Mouse (Mus musculus) midbrain, embryonic 10.5 days (tissue): ENCODE measurements around the gene Ltk. TPM values are rescaled to one million over a fixed set of nuclear protein-coding genes. Genes with fewer than 3 reads are reported as not detected.
A peak's percentile ranks its signal among the peaks of the same experiment; 100 is the strongest.

Experiments used
- DNase-seq: peaks from one replicate; pipeline ENCODE4 v3.0.0-alpha.2; 2017; ENCODE audit warnings: low spot score
- H3K27ac ChIP-seq: fragments of 300-500 bp; sonication (generic); replicated peaks from 2 replicates; pipeline ENCODE4 v1.5.1; 2016; ENCODE audit warnings: mild to moderate bottlenecking
- H3K27me3 ChIP-seq: fragments of 300-500 bp; sonication (generic); 2 replicates; pipeline ENCODE4 v1.6.1; 2016; ENCODE audit warnings: low read depth, mild to moderate bottlenecking; ENCODE audit not compliant: poor library complexity, severe bottlenecking
- H3K36me3 ChIP-seq: fragments of 300-500 bp; sonication (generic); 2 replicates; pipeline ENCODE4 v1.6.1; 2016; ENCODE audit warnings: mild to moderate bottlenecking, moderate library complexity
- H3K4me1 ChIP-seq: fragments of 300-500 bp; sonication (generic); 2 replicates; pipeline ENCODE4 v1.6.1; 2016
- H3K4me3 ChIP-seq: fragments of 300-500 bp; sonication (generic); 2 replicates; pipeline ENCODE4 v1.5.1; 2016; ENCODE audit warnings: mild to moderate bottlenecking, moderate library complexity
- H3K9me3 ChIP-seq: fragments of 300-500 bp; sonication (generic); replicated peaks from 2 replicates; pipeline ENCODE4 v1.6.1; 2016; ENCODE audit warnings: mild to moderate bottlenecking
- WGBS: fragments of 180-500 bp; shearing (Covaris S2); methylation state at CpG from one replicate; pipeline ENCODE4 v1.1.7; 2016; 5-methylcytosine and 5-hydroxymethylcytosine counted together
- polyA plus RNA-seq: library from polyadenylated mRNA; unstranded; fragments of >200 nt; fragmentation: Nextera tagmentation; extraction: Ambion mirVana; gene quantifications from 2 replicates; pipeline ENCODE4 v1.2.1, GENCODE M21; 2016

The Ltk gene
- polyA plus RNA-seq, 1 experiment from 2014 or later = not detected

DNA sequence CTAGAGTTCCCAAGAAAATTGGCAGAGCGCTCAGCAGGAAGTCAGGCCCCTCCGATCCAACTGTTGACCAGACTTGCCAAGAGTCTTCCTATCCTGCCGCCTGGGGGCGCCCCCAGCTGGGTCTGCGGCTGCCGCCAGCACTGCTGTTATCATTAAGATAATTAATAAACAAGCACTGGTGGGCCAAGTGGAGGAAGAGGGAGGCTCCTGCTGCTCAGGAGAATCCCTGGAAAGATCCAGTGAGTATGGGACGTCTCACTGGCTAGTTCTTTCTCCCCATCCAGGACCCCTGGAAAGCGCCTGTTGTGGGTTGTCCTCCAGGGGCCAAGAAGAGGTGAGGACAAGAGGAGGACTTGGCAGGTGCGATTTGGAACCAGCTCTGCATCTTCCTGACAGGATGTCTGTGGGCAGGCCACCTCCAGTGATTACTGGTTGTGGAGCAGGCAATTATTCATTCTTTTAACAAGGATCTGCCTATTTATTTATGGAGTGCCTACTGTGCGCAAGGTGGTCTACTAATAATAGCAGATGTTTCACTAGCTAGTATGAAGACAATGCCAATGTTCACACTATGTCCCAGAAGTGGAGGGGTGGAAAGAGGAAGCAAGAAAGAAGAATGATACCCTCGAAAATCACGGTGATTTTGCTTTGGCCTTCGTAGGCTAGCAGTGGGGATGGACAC, 38.2 kb upstream of the Ltk start:
- WGBS = 10% methylated on average over 13 of the region's 13 CpGs
- Histone ChIP-seq H3K36me3 (no peaks in the 10 kb centered on the region), H3K4me1 (peaks cover 52% of the 10 kb centered on the region), H3K4me3 (peak overlapping the region; percentile 97), H3K27ac (no peak overlapping the region), H3K27me3 (peaks cover 57% of the 10 kb centered on the region), H3K9me3 (no peaks in the 10 kb centered on the region)
- DNase-seq = peak; percentile 60

DNA sequence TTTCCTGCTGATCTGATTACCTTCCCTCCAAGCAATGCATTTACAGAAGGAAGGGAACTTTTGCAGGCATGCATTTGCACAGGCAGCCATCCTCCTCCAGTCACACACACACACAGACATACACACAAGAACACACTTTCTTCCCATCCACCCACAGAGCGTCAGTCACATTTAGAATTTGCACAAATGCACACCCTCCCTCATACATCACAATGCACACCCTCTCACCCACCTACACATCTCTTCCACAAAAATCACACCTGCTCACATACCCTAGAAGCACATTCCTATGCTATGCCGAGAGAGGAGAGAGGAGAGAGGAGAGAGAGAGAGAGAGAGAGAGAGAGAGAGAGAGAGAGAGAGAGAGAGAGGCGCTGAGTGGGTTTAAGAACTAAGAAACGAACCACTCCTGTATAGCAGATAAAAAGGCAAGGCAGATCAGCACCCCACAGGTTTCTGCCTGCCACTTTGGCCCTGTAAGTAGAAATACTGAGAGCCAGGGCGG, 37.1 kb upstream of the Ltk start, which contains the start of gene Tyro3:
Gene Tyro3 (plus strand): TSS at position 455 of the 505 bp plus-strand sequence.
- no peak within 1 kb of the TSS for H3K27ac ChIP-seq
- WGBS = 65% methylated on average over 5 of the region's 5 CpGs
- DNase-seq = no peak
- peak within 1 kb of the TSS; percentile 22; the same call in 1 of the 2 replicates for H3K4me3 ChIP-seq
- peaks cover 51% of the 10 kb centered on the region for H3K27me3 ChIP-seq
- no peaks in the 10 kb centered on the region for H3K9me3 ChIP-seq
- no peaks in the 10 kb centered on the region for H3K36me3 ChIP-seq
- H3K4me1 ChIP-seq = peaks cover 41% of the 10 kb centered on the region

DNA sequence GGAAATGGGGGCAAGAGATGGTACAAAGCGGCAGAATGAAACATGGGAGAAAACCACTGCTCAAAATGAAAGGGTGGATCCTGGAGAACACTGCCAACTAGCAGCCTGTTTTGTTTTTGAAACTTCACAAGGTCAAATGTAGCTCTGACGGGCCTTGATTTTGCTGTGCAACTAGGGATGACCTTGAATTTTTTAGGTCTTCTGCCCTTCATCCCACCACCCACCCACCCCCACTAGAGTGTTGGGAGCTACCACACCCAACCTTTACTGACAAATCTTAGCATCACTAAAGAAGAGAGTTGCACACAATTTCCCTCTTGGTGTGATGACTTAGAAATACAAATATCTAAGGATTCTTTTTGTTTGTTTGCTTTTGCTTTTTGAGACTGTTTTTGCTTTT, 29.8 kb upstream of the Ltk start:
- peaks cover 6% of the 10 kb centered on the region for H3K36me3 ChIP-seq
- peaks cover 15% of the 10 kb centered on the region for H3K4me1 ChIP-seq
- H3K4me3 ChIP-seq = no peak overlapping the region
- DNase-seq = no peak
- H3K27ac ChIP-seq = no peak overlapping the region
- WGBS = 84% methylated on average over 2 of the region's 2 CpGs
- H3K9me3 ChIP-seq = no peaks in the 10 kb centered on the region
- H3K27me3 ChIP-seq = peaks cover 7% of the 10 kb centered on the region; the same call in 1 of the 2 replicates

DNA sequence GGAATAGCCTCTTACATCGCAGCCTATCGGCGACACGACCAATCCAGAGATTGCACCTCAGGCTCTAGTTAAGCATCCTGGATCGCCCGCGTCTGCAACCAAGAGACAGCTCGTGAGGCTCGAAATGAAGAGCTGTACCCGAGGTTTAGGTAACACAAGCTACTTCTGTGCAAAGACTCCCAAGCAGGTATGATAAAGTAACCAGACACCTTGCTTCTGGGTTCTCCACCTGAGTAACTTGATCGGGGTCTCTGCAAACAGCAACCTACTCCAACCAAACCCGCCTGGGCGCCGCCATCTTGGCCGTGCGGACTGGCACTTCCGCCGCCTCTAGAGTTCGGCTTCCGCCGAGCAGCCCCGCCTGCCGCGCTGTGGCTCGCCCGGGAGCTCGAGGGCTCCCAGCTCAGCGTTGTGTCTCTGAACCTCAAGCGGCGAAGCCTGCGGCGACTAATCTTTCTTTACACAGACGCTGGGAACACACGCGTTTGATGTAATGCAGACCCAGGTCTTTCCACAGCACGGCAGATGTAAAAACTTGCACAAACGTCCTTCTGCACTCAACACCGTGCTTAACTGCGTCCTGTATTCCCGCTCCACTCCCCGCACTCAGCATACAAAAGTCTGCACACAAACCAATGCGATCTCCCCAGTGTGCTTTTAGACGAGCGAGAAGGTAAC, 27.1 kb upstream of the Ltk start, which contains the start of gene Rpap1:
Gene Rpap1 (minus strand): TSS at position 332 of the 678 bp plus-strand sequence.
- DNase-seq = peak; percentile 90
- 0 out of 2 replicates have a peak, but pooled peaks cover 2% of the 10 kb centered on the region for H3K9me3 ChIP-seq
- WGBS = under 1% methylated on average over 44 of the region's 44 CpGs
- peak within 1 kb of the TSS; percentile 76 for H3K4me3 ChIP-seq
- peak within 1 kb of the TSS; percentile 92 for H3K27ac ChIP-seq
- peaks cover 7% of the 10 kb centered on the region; the same call in 1 of the 2 replicates for H3K27me3 ChIP-seq
- peaks cover 31% of the 10 kb centered on the region for H3K36me3 ChIP-seq
- peaks cover 15% of the 10 kb centered on the region for H3K4me1 ChIP-seq

DNA sequence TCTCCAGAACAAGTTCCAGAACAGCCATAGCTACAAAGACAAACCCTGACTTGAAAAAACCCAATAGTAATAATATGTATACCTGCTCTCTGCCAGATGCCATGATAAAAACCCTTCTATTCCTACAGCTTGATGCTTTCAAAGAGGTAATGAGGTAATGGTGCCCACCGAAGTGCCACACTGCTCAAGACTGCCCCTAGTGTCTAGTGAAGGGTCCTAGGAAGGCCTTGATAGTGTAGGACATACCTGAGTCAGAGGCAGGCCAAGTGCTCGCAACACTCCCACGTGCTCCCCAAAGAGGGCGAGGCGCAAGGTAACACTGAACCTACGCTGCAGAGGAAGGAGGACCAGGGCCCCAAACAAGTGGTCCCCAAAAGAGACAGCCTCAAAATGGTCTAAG, 7.0 kb upstream of the Ltk start:
- Histone ChIP-seq H3K27ac (no peak overlapping the region), H3K4me1 (no peaks in the 10 kb centered on the region), H3K4me3 (no peak overlapping the region), H3K9me3 (no peaks in the 10 kb centered on the region), H3K36me3 (peaks cover 88% of the 10 kb centered on the region), H3K27me3 (peaks cover under 1% of the 10 kb centered on the region; the same call in 1 of the 2 replicates)
- 95% methylated on average over 6 of the region's 6 CpGs for WGBS
- no peak for DNase-seq

DNA sequence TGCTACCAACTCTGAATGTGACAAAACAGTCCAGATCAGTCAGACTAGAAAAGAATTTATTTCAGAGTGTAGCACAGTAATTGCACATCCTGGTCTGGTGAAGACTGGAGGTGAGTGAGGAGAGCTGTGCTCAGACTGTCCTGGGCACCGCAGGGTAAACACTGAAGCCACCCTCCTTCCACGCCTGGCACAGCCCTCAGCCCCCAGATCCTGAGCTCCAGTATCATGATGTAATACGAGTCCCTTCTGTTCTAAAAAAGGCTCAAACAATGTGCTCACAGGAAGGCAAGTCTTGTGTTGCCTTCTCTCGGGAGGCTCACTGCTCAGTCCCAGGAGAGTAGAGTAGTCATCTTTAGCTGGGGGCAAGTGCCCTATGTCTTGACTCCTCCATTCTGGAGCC, 3.7 kb upstream of the Ltk start:
- H3K36me3 ChIP-seq = peaks cover 55% of the 10 kb centered on the region
- H3K4me3 ChIP-seq = no peak overlapping the region
- no peaks in the 10 kb centered on the region for H3K9me3 ChIP-seq
- WGBS = 78% methylated on average over 4 of the region's 4 CpGs
- H3K27me3 ChIP-seq = peaks cover 33% of the 10 kb centered on the region
- H3K4me1 ChIP-seq = peaks cover 3% of the 10 kb centered on the region; the same call in 1 of the 2 replicates
- no peak for DNase-seq
- no peak overlapping the region for H3K27ac ChIP-seq

DNA sequence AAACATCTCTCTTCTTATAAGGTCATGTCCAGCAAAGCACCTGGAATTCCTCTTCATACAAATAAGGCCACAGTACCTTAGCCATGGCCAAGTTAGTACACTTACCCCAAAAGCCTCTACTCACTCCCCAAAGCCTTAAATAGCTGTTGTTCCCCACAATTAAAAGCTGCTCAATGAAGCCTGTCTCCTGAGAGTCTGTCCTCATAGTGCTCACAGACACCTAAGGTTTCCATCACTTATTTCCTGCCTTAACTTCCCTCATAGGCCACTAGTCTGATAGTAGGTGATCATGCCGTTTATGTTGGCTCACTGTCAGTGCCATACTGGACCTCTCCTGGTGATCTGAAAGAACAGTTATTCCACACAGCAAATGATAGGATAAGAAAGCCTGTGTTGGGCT, 2.0 kb upstream of the Ltk start:
- Histone ChIP-seq H3K27me3 (peaks cover 49% of the 10 kb centered on the region), H3K27ac (no peak overlapping the region), H3K9me3 (no peaks in the 10 kb centered on the region), H3K4me1 (peaks cover 18% of the 10 kb centered on the region), H3K4me3 (no peak overlapping the region), H3K36me3 (peaks cover 41% of the 10 kb centered on the region)
- 84% methylated on average over 1 of the region's 1 CpGs for WGBS
- no peak for DNase-seq

DNA sequence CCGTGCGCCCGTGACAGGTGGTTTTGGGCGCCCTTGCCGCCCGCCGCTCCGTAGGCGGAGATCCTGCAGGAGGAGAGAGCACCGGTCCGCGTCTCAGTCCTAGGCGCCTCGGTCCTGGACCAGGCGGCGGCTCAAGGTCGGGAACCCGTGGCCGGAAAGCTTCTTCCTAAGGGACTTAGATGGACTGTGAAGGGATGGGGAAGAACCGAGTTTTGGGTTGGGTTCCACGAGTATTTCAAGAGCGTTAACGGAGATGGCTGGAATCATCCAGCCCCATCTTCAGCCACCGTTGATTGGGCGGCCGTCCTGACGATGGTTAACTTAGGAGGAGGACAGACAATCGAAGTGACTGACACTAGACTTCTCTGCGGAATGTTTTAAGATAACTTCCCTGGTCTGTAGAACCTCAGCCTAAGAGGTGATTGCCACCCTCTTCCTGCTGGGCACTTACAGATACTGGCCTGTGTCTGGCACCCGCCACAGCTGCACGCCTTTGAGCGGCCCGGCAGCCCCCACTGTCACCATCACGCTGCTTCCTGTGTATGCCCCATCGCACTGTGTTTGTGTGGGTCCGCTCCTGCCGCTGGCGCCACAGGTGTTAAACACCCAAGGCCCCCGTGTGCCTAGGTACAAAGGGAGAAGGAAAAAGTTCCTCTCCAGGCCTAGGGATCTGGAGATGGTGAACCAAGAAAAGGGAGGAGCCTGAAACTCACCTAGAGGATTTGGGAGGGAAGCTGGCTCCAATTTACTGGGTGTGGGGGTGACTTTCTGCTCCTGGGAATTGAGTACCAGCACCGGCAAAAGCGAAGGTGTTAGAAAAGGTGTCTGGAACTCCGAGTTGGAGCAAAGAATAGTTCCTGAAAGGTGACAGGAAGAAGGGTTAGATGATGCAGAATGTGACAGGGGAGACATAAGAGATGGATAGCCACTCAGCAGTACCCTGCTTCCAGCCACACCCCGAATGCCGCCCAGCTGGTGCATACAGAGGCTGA, 1.1 kb downstream of the Ltk start:
- Histone ChIP-seq H3K27ac (no peak overlapping the region), H3K4me3 (peak overlapping the region; percentile 81), H3K36me3 (peaks cover 11% of the 10 kb centered on the region), H3K9me3 (no peaks in the 10 kb centered on the region), H3K27me3 (peaks cover 80% of the 10 kb centered on the region), H3K4me1 (peaks cover 18% of the 10 kb centered on the region)
- peak; percentile 24 for DNase-seq
- 6% methylated on average over 44 of the region's 44 CpGs for WGBS

DNA sequence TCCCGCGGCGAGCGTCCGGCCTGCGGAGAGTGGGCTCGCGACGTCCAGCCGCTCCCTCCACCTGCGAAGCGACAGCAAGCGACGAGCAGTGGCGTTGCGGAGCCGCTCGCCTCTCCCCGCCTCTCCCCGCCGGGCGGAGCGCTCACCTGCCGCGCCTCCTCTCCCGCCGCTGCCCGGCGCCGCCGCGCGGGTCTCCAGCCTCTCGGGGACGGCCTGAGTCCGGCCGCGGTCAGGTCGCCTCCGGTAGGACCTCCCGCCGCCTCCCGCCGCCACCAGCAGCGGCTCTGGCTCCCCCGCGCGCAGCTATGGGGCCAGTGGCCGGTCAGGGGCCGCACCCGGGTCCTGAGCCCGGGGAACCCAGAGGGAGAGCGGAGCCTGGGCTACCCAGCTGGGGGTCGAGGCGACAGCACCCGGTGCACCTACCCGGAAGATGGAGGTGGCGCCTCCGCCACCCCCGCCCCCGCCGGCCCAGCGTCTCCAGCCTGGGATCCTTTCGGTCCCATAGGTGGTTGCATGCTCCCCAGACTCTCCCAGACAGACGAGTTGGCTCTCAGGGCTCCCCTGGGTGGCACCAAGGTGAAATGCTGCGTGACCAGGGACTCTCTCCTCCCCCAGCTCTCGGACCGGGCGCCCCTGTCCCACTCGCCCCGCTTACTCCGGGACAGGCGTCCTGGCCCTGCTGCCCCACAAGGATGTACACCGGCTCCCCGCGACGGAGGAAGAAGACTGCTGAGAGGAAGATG, 2.0 kb downstream of the Ltk start:
- WGBS = under 1% methylated on average over 76 of the region's 77 CpGs
- no peaks in the 10 kb centered on the region for H3K9me3 ChIP-seq

DNA sequence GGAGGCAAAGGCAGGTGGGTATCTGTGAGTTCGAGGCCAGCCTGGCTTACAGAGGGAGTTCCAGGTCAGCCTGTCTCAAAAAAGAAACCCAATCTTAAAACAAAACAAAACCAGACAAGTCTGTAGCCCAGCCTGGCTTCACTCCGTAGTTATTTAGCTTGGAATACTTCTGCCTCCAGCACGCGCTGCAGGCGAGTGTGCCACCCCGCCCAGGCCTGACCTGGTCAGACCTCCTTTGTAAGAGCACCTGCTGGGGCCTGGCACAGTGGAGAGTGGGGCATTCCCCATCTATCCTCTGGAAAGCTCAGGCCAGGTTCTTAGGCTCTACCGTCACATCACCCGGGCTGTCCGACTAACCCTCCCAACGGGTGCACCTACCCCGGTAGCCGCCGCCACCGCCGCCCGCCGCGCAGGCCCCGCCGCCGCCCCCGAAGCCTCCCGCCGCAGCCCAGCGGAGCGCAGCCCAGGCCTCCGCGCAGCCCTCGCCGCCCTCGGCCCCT, 2.6 kb downstream of the Ltk start:
- peaks cover 95% of the 10 kb centered on the region for H3K27me3 ChIP-seq
- H3K9me3 ChIP-seq = no peaks in the 10 kb centered on the region
- H3K4me1 ChIP-seq = peaks cover 18% of the 10 kb centered on the region
- H3K27ac ChIP-seq = peak overlapping the region; percentile 69
- H3K4me3 ChIP-seq = peak overlapping the region; percentile 81
- H3K36me3 ChIP-seq = no peaks in the 10 kb centered on the region
- 2% methylated on average over 28 of the region's 31 CpGs for WGBS
- DNase-seq = no peak

More for the DNA sequence above, 2.0 kb downstream of the Ltk start:
- peak overlapping the region; percentile 69 for H3K27ac ChIP-seq
- H3K4me3 ChIP-seq = peak overlapping the region; percentile 81
- DNase-seq = peak; percentile 57
- H3K4me1 ChIP-seq = peaks cover 18% of the 10 kb centered on the region
- H3K36me3 ChIP-seq = peaks cover 2% of the 10 kb centered on the region
- peaks cover 89% of the 10 kb centered on the region for H3K27me3 ChIP-seq

DNA sequence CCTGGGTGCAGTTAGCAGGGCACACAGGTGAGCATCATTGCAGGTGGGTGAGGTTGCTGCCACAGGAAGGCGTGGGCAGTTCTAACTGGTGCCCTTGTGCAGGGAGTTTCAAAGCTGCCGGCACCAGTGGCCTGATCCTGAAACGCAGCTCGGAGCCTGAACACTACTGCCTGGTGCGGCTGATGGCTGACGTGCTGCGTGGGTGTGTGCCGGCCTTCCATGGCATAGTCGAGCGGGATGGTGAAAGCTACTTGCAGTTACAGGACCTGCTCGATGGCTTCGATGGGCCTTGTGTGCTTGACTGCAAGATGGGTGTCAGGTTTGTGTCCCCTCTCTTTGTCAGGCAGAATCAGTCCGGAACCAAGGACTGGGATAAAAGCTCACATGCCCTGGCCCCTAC, 11.0 kb downstream of the Ltk start:
- Histone ChIP-seq H3K9me3 (no peaks in the 10 kb centered on the region), H3K36me3 (no peaks in the 10 kb centered on the region), H3K4me1 (peaks cover 8% of the 10 kb centered on the region), H3K4me3 (no peak overlapping the region), H3K27me3 (peaks cover 96% of the 10 kb centered on the region), H3K27ac (no peak overlapping the region)
- 73% methylated on average over 13 of the region's 13 CpGs for WGBS
- no peak for DNase-seq
